Mouse (Mus musculus): Measurements from ENCODE around the gene Sectm1b.

GRCm38 (mm10) chr11:121041212-121041611 lies 22.2 kb downstream of the Sectm1b start:
- TF ChIP-seq CTCF (IDR thresholded peaks at IDR 0.05) = peak; percentile 84
- TF ChIP-seq POLR2A (IDR thresholded peaks at IDR 0.05; ENCODE audit: insufficient read depth, low read depth, low read length) = no peak

Measured in heart, adult 2 months (tissue).